Mouse (Mus musculus) CH12.LX (cell line): ENCODE measurements at regions not wholly inside any gene's neighbourhood (a gene's known extent, or its start where the extent isn't known, plus 50 kb on each side); places are given as distances from the start of the nearest gene placed in this dataset.

Experiments used
- DNase-seq: peaks from one replicate; pipeline ENCODE4 v3.0.0-alpha.2; 2013; ENCODE audit errors: extremely low read depth
- H3K27ac ChIP-seq: 2 replicates; pipeline ENCODE4 v1.5.1; 2012; ENCODE audit warnings: low read depth, mild to moderate bottlenecking, control low read depth, moderate library complexity; ENCODE audit not compliant: insufficient read depth
- H3K27me3 ChIP-seq: replicated peaks from 2 replicates; pipeline ENCODE3; 2012; ENCODE audit warnings: inconsistent platforms
- H3K36me3 ChIP-seq, 2 experiments: replicated peaks in 1 of 2; 2 replicates each; pipeline versions ENCODE3 to v1.6.1; 2012; ENCODE audit warnings: inconsistent platforms in 1 of 2, low read length in 1 of 2, mild to moderate bottlenecking in 1 of 2, mixed read lengths in 1 of 2, moderate library complexity in 1 of 2; ENCODE audit not compliant: control insufficient read depth in 1 of 2, insufficient read depth in 1 of 2
- H3K4me1 ChIP-seq, 2 experiments: 2 replicates each; pipeline ENCODE4 v1.6.1; 2012; ENCODE audit warnings: inconsistent platforms in 1 of 2, moderate library complexity in 1 of 2; ENCODE audit not compliant: insufficient read depth in 2 of 2, control insufficient read depth in 1 of 2
- H3K4me2 ChIP-seq: 2 replicates; pipeline ENCODE4 v1.6.1; 2012; ENCODE audit warnings: low read depth, mild to moderate bottlenecking, control low read depth; ENCODE audit not compliant: poor library complexity, insufficient read depth, severe bottlenecking
- H3K4me3 ChIP-seq, 3 experiments: fragments of 150-350 bp in 1 of 3; sonication (generic) in 1 of 3; replicated peaks in 1 of 3; 2 replicates each; pipeline versions ENCODE3 to v1.5.1; 2011 to 2012; ENCODE audit warnings: low read depth in 2 of 3, low read length in 2 of 3, mild to moderate bottlenecking in 2 of 3, moderate library complexity in 2 of 3, control low read depth in 1 of 3, improper control_type of control experiment in 1 of 3, inconsistent platforms in 1 of 3, mixed read lengths in 1 of 3; ENCODE audit not compliant: poor library complexity in 1 of 3
- H3K79me2 ChIP-seq: replicated peaks from 2 replicates; pipeline ENCODE4 v1.6.1; 2012; ENCODE audit warnings: mild to moderate bottlenecking, moderate library complexity; ENCODE audit not compliant: control insufficient read depth, poor library complexity, insufficient read depth, severe bottlenecking; ENCODE audit errors: extremely low read depth
- H3K9ac ChIP-seq: 2 replicates; pipeline ENCODE4 v1.6.1; 2012; ENCODE audit warnings: low read depth, mild to moderate bottlenecking, control low read depth, moderate library complexity; ENCODE audit not compliant: insufficient read depth
- H3K9me3 ChIP-seq: replicated peaks from 2 replicates; pipeline ENCODE3; 2012; ENCODE audit warnings: low read length, inconsistent platforms, mixed read lengths
- BHLHE40 ChIP-seq: IDR thresholded peaks from 2 replicates; pipeline ENCODE4 v1.6.1; 2011; ENCODE audit warnings: mild to moderate bottlenecking, low read depth, low read length, improper control_type of control experiment
- CHD1 ChIP-seq: IDR thresholded peaks from 2 replicates; pipeline ENCODE4 v1.6.1; 2012; ENCODE audit warnings: low read depth, low read length, improper control_type of control experiment, inconsistent platforms
- CTCF ChIP-seq, 2 experiments: IDR thresholded peaks in 1 of 2; conservative IDR thresholded peaks in 1 of 2; 2 replicates each; pipeline ENCODE4 v1.5.1; 2011 to 2012; ENCODE audit warnings: low read depth in 2 of 2, low read length in 2 of 2, improper control_type of control experiment in 1 of 2, inconsistent platforms in 1 of 2, mild to moderate bottlenecking in 1 of 2, moderate library complexity in 1 of 2
- E2F4 ChIP-seq: IDR thresholded peaks from 2 replicates; pipeline ENCODE4 v1.6.1; 2011; ENCODE audit warnings: low read depth, low read length, improper control_type of control experiment; ENCODE audit not compliant: insufficient replicate concordance
- ELF1 ChIP-seq: IDR thresholded peaks from 2 replicates; pipeline ENCODE4 v1.6.1; 2014; ENCODE audit warnings: low read depth, mild to moderate bottlenecking, inconsistent platforms, low read length, improper control_type of control experiment
- EP300 ChIP-seq: IDR thresholded peaks from 2 replicates; pipeline ENCODE4 v1.6.1; 2011; ENCODE audit warnings: low read length, improper control_type of control experiment
- ETS1 ChIP-seq: conservative IDR thresholded peaks from 2 replicates; pipeline ENCODE4 v1.6.1; 2012; ENCODE audit warnings: low read depth, mild to moderate bottlenecking, inconsistent platforms, low read length, improper control_type of control experiment, moderate library complexity
- GABPA ChIP-seq: IDR thresholded peaks from 2 replicates; pipeline ENCODE4 v1.6.1; 2012; ENCODE audit warnings: low read depth, low read length, improper control_type of control experiment, inconsistent platforms; ENCODE audit not compliant: insufficient replicate concordance
- HCFC1 ChIP-seq: IDR thresholded peaks from 2 replicates; pipeline ENCODE4 v1.6.1; 2012; ENCODE audit warnings: low read depth, mild to moderate bottlenecking, inconsistent platforms, low read length, improper control_type of control experiment
- IRF4 ChIP-seq: IDR thresholded peaks from 2 replicates; pipeline ENCODE4 v1.6.1; 2014; ENCODE audit warnings: low read depth, mild to moderate bottlenecking, inconsistent platforms, low read length, improper control_type of control experiment
- JUN ChIP-seq: IDR thresholded peaks from 2 replicates; pipeline ENCODE4 v1.6.1; 2011; ENCODE audit warnings: low read depth, mild to moderate bottlenecking, low read length, improper control_type of control experiment, moderate library complexity; ENCODE audit not compliant: insufficient read depth
- JUND ChIP-seq: conservative IDR thresholded peaks from 2 replicates; pipeline ENCODE4 v1.6.1; 2011; ENCODE audit warnings: low read depth, low read length, improper control_type of control experiment
- KAT2A ChIP-seq: IDR thresholded peaks from 2 replicates; pipeline ENCODE4 v1.6.1; 2012; ENCODE audit warnings: low read length, improper control_type of control experiment, inconsistent platforms; ENCODE audit not compliant: insufficient replicate concordance
- MAFK ChIP-seq: IDR thresholded peaks from 2 replicates; pipeline ENCODE4 v1.6.1; 2011; ENCODE audit warnings: low read length, improper control_type of control experiment; ENCODE audit not compliant: insufficient replicate concordance
- MAX ChIP-seq: IDR thresholded peaks from 2 replicates; pipeline ENCODE4 v1.6.1; 2011; ENCODE audit warnings: low read length, improper control_type of control experiment
- MEF2A ChIP-seq: IDR thresholded peaks from 2 replicates; pipeline ENCODE4 v1.6.1; 2014; ENCODE audit warnings: low read depth, mild to moderate bottlenecking, inconsistent platforms, low read length, improper control_type of control experiment, borderline replicate concordance
- MXI1 ChIP-seq: IDR thresholded peaks from 2 replicates; pipeline ENCODE4 v1.6.1; 2011; ENCODE audit warnings: mild to moderate bottlenecking, low read depth, low read length, improper control_type of control experiment
- MYC ChIP-seq: IDR thresholded peaks from 2 replicates; pipeline ENCODE4 v1.6.1; 2011; ENCODE audit warnings: low read depth, mild to moderate bottlenecking, improper control_type of control experiment, low read length
- NRF1 ChIP-seq: IDR thresholded peaks from 2 replicates; pipeline ENCODE4 v1.6.1; 2014; ENCODE audit warnings: low read depth, mild to moderate bottlenecking, inconsistent platforms, low read length, improper control_type of control experiment, moderate library complexity
- POLR2A ChIP-seq: IDR thresholded peaks from 2 replicates; pipeline ENCODE4 v1.6.1; 2011; ENCODE audit warnings: low read depth, mild to moderate bottlenecking, improper control_type of control experiment, low read length
- RAD21 ChIP-seq: IDR thresholded peaks from 2 replicates; pipeline ENCODE4 v1.6.1; 2011; ENCODE audit warnings: low read depth, mild to moderate bottlenecking, low read length, improper control_type of control experiment, moderate library complexity
- RCOR1 ChIP-seq: conservative IDR thresholded peaks from 2 replicates; pipeline ENCODE4 v1.6.1; 2012; ENCODE audit warnings: low read depth, mild to moderate bottlenecking, inconsistent platforms, low read length, improper control_type of control experiment
- SIN3A ChIP-seq: IDR thresholded peaks from 2 replicates; pipeline ENCODE4 v1.6.1; 2012; ENCODE audit warnings: low read length, improper control_type of control experiment, inconsistent platforms
- SMC3 ChIP-seq: IDR thresholded peaks from 2 replicates; pipeline ENCODE4 v1.6.1; 2011; ENCODE audit warnings: low read depth, low read length, improper control_type of control experiment
- TBP ChIP-seq: conservative IDR thresholded peaks from 2 replicates; pipeline ENCODE4 v1.6.1; 2011; ENCODE audit warnings: low read depth, low read length, improper control_type of control experiment
- UBTF ChIP-seq: IDR thresholded peaks from 2 replicates; pipeline ENCODE4 v1.6.1; 2012; ENCODE audit warnings: low read depth, mild to moderate bottlenecking, inconsistent platforms, low read length, improper control_type of control experiment, moderate library complexity
- USF1 ChIP-seq: IDR thresholded peaks from 2 replicates; pipeline ENCODE4 v1.6.1; 2014; ENCODE audit warnings: low read depth, mild to moderate bottlenecking, inconsistent platforms, low read length, improper control_type of control experiment
- USF2 ChIP-seq: conservative IDR thresholded peaks from 2 replicates; pipeline ENCODE4 v1.6.1; 2011; ENCODE audit warnings: low read depth, low read length, improper control_type of control experiment
- ZC3H11A ChIP-seq: IDR thresholded peaks from 2 replicates; pipeline ENCODE4 v1.6.1; 2012; ENCODE audit warnings: low read depth, mild to moderate bottlenecking, inconsistent platforms, low read length, improper control_type of control experiment
- ZKSCAN1 ChIP-seq: IDR thresholded peaks from 2 replicates; pipeline ENCODE4 v1.6.1; 2012; ENCODE audit warnings: low read depth, inconsistent platforms, low read length, improper control_type of control experiment, borderline replicate concordance
- ZMIZ1 ChIP-seq: IDR thresholded peaks from 2 replicates; pipeline ENCODE4 v1.6.1; 2012; ENCODE audit warnings: low read depth, mild to moderate bottlenecking, inconsistent platforms, low read length, improper control_type of control experiment
- dilution Hi-C: fragments of 300-500 bp; cut with MboI; formaldehyde crosslinking; loops from 2 replicates; pipeline ENCODE4 v1.14.3; 2020; ENCODE audit warnings: low sequenced_read_pairs; ENCODE audit not compliant: extremely low pct_unique_long_range_greater_than_20kb, extremely low pct_ligation_motif_present
- in situ Hi-C: fragments of 300-500 bp; cut with MboI; formaldehyde crosslinking; loops from 3 replicates; pipeline ENCODE4 v1.14.3; 2019; ENCODE audit warnings: low sequenced_read_pairs, low pct_ligation_motif_present, low pct_unique_long_range_greater_than_20kb, mixed read lengths

DNA sequence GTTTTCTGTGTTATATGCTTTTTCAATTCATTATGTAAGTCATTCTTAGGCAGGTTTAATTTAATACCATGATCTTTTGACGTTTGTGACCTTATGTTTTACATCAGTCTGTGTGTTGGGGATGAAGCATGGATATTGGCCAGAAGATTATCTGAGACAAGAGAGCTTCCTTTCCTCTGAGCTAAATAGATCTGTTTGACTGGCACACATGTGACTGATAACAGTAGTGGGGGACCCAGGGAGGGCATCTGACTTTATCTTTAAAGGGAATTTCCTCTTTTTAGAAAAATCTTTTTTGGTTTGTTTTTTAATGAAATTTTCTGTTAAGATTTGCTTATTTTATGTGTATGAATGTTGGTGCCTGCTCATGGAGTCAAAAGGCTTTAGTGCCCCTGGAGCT lies 107.7 kb downstream of the Gm9733 start:
- H3K4me3 ChIP-seq, result no peak overlapping the region
- no peaks in the 10 kb centered on the region for H3K36me3 ChIP-seq
- no peaks in the 10 kb centered on the region for H3K9me3 ChIP-seq
- no peak overlapping the region; the same call in 1 of the 2 replicates for H3K9ac ChIP-seq
- H3K79me2 ChIP-seq, result no peaks in the 10 kb centered on the region
- H3K4me1 ChIP-seq, result peaks cover 3 to 26% of the 10 kb centered on the region in 2 experiments; a peak in 3 of 4 replicates
- H3K4me2 ChIP-seq, result no peak overlapping the region
- no peak overlapping the region for H3K27ac ChIP-seq
- in situ Hi-C loops, result no loop called here
- DNase-seq, result no peak
- no peak for TF ChIP-seq POLR2A
- TF ChIP-seq USF2, result no peak
- TF ChIP-seq MAFK, result no peak
- TF ChIP-seq MEF2A, result no peak
- TF ChIP-seq CTCF (conservative IDR thresholded peaks at IDR 0.05 in 1 of 2, IDR thresholded peaks at IDR 0.05 in 1 of 2; ENCODE audit: low read depth in 2 of 2, low read length in 2 of 2), result no peak
- TF ChIP-seq UBTF, result no peak
- TF ChIP-seq TBP, result no peak
- no peak for TF ChIP-seq ETS1
- no peak for TF ChIP-seq MYC
- no peak for TF ChIP-seq CHD1
- TF ChIP-seq ZC3H11A, result no peak
- TF ChIP-seq MAX, result no peak
- TF ChIP-seq IRF4, result peak; percentile 55
- TF ChIP-seq ZMIZ1, result no peak
- 0 out of 2 replicates have a peak, but pooled peaks have one; percentile 18 for TF ChIP-seq RCOR1
- TF ChIP-seq BHLHE40, result peak; percentile 32; the same call in 1 of the 2 replicates
- TF ChIP-seq ELF1, result no peak
- TF ChIP-seq SMC3, result no peak
- TF ChIP-seq JUND, result 0 out of 2 replicates have a peak, but pooled peaks have one; percentile 21
- dilution Hi-C loops, result no loop called here
- H3K27me3 ChIP-seq, result no peaks in the 10 kb centered on the region

DNA sequence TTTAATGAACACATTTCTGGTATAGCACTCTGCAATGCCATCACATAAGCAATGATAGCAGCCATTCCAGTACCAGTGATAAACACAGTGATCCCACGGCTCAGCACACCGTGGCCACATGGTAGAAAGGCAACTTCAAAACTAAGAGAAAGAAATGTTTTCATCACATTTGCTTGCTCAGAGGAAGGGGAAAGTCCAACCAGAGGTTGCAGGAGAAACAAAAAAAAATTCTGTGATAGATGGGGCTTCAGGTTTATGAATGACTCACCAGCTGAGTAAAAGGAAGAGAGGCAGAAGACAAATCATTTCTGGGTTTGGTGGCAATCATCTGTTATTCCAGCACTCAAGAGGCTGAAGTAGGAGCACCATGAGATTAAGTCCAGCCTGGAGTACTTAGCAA lies 103.5 kb downstream of the Gm9733 start:
- peak; percentile 78 for DNase-seq
- Histone ChIP-seq H3K4me3 (no peak overlapping the region), H3K4me2 (peak overlapping the region; percentile 78), H3K79me2 (no peaks in the 10 kb centered on the region), H3K9me3 (no peaks in the 10 kb centered on the region), H3K27ac (peak overlapping the region; percentile 90), H3K4me1 (peaks cover 11 to 53% of the 10 kb centered on the region in 2 experiments; a peak in 3 of 4 replicates), H3K27me3 (no peaks in the 10 kb centered on the region), H3K36me3 (no peaks in the 10 kb centered on the region), H3K9ac (peak overlapping the region; percentile 14; the same call in 1 of the 2 replicates)
- dilution Hi-C loops (no loop called here), in situ Hi-C loops (loop anchor here (25.0 kb wide), 1 partner anchor 541 kb away; no protein-coding TSS in a partner anchor)
- TF ChIP-seq SMC3 (no peak), JUN (peak; percentile 90), MXI1 (peak; percentile 73; the same call in 1 of the 2 replicates), ZKSCAN1 (no peak), SIN3A (no peak), RAD21 (no peak; the same call in 1 of the 2 replicates), MYC (peak; percentile 96), E2F4 (no peak), EP300 (peak; percentile 93), TBP (0 out of 2 replicates have a peak, but pooled peaks have one; percentile 38), MEF2A (peak; percentile 84), IRF4 (peak; percentile 98), NRF1 (no peak), GABPA (no peak), HCFC1 (no peak), ELF1 (peak; percentile 52; the same call in 1 of the 2 replicates), CHD1 (no peak; the same call in 1 of the 2 replicates), POLR2A (0 out of 2 replicates have a peak, but pooled peaks have one; percentile 18), BHLHE40 (peak; percentile 62), KAT2A (no peak), USF1 (no peak)
